Mouse (Mus musculus) adrenal gland, adult 18-20 months (tissue): ENCODE data around the gene Lgi2. TPM values are rescaled to one million over a fixed set of nuclear protein-coding genes. Genes with fewer than 3 reads are reported as not detected.

Experiments used
- DNase-seq, 2 experiments: peaks; one replicate each; pipeline ENCODE4 v3.0.0; 2021 to 2022; ENCODE audit warnings: low spot score in 2 of 2
- total RNA-seq, 2 experiments: library from RNA; stranded (reverse); gene quantifications; 1 replicate in 1 of 2; 2 replicates in 1 of 2; pipeline ENCODE4 v1.2.3; 2021

The Lgi2 gene
- total RNA-seq, 2 experiments from 2014 or later, result 0.46 to 2.2 TPM

DNA sequence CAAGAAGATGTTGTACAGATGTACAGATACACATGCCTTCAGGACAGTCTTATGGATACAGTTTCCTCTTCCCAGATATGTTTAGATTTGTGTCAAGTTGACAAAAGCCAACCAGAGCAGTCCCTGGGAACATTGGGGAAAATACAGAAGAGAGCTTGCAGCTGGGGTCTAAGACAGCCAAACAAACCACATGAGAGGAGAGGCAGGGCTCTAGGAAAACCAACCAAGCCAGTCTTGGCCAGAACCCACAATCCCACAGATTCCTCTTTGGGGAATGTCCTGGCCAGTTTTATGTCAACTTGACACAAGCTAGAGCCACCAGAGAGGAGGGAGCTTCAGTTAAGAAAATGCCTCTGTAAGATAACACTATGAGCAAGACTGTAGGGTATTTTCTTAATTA lies 26.8 kb downstream of the Lgi2 start:
- no peak for DNase-seq

- DNase-seq, result no peak
Measured at GRCm38 (mm10) chr5:52537024-52537423, 29.2 kb downstream of the Lgi2 start.

- DNase-seq, result no peak
Measured at GRCm38 (mm10) chr5:52534798-52535590, 31.3 kb downstream of the Lgi2 start.

GRCm38 (mm10) chr5:52533705-52534104 lies 32.6 kb downstream of the Lgi2 start:
- no peak for DNase-seq

DNA sequence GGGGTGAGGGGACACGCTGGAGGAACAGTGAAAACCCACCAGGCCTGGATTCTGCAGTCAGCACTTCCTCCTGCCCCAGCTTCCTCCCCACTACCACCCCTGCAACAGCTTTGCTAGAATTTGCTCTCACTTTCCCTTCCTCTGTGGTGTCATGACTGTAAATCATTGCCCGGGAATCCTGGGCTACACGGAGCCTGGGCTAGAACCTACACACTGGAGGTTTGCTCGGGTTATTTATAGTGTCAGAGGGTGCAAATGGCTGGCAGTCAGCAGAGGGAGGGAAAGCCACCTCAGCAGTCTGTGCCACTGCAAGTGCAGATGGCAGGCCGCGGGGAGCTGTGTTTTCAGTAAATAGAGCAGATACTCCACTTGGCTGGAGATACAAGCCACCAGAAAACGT lies 37.7 kb downstream of the Lgi2 start:
- DNase-seq, result no peak

- DNase-seq, result no peak
Measured at GRCm38 (mm10) chr5:52526324-52526986, 39.8 kb downstream of the Lgi2 start.

GRCm38 (mm10) chr5:52524207-52524606 lies 42.1 kb downstream of the Lgi2 start:
- DNase-seq, result no peak

- no peak for DNase-seq
Measured at GRCm38 (mm10) chr5:52519921-52520320, 46.3 kb downstream of the Lgi2 start.

GRCm38 (mm10) chr5:52516072-52516476 lies 50.2 kb downstream of the Lgi2 start:
- DNase-seq, result no peak

DNA sequence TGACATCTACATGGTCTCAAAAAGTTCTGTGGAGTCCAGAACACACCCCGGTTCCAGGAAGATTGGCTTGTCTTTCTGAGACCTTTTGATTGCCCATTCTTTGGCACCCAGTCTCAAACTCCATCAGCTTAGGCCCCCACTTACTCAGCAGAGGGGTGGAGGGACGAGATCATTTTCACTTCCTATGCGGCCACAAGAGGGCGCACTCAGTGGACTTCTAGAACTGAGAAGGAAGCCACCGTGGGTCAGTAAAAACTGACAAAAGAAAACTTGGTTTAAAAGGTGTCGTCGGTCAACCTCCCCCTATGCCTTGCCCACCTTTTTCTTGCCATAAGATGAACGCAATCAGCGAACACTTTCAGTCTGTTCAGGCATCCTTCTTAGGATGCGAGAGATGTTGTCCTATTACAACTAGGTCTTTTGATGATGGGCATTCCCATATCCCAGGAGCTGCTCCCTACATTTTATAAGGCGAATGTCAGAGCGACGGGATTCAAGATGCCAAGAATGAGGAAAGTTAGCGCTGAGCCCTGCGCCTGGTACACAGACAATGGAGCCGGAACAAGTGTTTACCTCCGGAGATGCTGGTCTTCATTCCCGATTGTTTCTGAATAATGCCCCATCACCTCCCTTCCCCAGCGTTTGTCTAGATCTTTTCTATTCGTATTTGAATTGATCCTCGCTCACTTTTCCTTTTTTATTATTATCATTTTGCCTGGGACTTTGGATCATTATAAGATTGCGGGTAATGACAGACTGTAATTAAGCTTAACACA lies 50.8 kb downstream of the Lgi2 start:
- DNase-seq, result peak; percentile 51 to 72

DNA sequence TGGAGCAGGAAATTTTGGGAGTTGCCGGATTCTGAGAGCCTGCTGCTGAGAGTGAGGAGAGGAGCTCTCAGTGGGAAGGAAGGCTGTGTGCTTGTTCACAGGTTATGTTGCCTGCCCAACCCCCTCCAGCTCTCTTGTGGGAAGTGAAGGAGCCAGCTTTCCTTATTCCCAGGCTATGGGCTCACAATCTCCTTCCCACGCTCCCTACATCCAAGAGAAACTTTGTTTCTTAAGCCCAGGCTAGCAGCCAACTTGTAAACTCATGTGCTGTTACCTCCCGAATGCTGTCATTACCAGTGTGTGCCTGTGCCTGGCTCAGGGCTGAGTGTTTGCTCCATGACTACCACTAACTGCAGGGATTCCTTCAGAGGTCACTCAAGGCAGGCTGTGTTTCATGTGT lies 55.2 kb downstream of the Lgi2 start:
- DNase-seq, result no peak

DNA sequence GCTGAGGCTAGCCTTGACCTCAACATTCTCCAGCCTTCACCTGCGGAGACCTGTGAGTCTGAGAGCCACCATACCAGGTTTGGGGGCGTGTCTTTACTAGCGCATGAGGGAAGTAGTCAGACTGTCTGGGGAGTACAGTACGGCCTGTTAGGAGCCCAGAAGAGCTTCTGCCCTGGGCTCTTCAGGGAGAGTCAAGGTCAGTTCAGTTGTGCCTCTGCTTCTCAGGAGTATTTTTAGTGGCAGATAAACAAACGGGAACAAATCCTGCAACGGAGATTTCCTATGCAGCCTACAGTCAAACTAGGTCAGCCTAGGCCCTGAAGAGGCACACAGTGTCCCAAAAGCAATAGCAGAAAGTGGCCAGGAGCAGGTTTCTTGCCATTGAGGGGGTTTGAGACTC lies 56.8 kb downstream of the Lgi2 start:
- no peak for DNase-seq

DNA sequence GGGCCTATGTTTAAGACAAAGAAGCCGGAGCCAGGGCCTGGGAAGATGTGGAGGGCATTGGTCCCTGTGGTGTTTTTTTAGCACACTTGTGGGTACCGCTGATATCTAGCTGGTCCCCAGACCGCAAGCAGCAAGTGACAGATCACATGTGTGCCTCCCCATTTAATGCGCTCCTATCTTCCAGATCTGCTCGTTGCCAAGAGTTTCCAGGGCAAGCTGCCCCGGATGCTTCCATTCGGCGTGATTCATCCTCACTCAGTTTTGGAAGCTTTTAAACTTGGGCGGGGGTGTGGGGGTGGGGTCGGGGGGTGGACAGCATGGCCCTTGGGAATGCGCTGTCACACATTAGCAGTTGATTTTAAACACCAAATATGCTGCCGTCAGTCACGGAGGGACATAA lies 61.6 kb downstream of the Lgi2 start:
- no peak for DNase-seq

DNA sequence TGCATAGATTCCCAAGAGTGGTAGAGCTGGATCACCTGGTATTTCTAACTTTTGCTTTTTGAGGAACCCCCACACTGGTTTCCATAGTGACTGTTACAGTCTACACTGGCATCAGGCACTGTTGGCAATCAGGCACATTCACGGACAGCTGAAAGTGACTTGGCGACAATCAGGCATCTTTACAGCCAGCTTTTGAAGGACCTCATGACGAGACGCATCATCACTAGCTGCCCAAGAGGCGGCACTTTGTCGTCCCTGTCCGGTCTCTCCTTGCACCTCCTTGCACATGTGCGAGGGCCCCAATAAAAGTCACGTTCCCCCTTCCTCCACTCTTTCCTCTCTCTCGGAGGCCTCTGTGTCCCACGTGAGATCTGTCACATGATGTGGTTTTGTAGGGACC lies 62.1 kb downstream of the Lgi2 start:
- no peak for DNase-seq

DNA sequence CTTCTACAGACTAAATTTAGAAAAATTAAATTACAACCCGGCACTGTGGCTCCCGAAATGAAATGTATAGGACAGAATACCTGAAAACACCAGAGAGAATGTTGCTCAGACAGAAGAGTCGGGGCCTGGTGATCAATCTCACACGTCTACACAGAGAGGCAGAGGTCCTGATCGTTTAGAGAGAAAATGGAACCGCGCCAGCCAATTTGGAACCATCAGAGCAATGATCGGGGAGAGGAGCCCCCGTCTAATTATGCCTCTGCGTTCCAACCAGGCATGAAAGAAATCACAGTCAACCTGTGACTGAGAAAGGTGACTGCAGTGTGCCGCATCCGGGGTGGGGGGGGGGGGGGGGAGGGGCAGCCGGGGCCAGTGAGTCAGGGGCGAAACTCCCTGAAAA lies 70.6 kb downstream of the Lgi2 start:
- DNase-seq, result no peak

DNA sequence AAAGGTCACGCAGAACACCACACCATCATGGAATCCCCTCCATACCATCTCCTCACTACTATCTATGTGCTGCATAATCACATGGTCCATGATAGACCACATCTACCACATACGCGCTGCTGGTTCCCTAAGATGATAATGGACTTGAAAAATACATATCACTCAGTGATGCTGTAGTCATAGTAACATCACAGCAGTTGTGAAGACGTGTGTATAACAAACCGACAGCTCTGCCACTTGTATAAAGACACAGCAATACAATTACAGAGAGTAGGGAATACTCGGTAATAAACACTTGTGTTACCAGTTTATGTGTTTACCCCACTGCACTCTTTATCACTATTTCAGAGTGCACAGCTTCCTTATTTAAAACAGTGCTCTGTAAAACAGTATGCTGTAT lies 74.8 kb downstream of the Lgi2 start:
- no peak for DNase-seq

GRCm38 (mm10) chr5:52487559-52488430 lies 78.5 kb downstream of the Lgi2 start:
- no peak for DNase-seq
